Mouse (Mus musculus) liver, embryonic 14 days (tissue): ENCODE data around the gene Vmn1r180. TPM values are rescaled to one million over a fixed set of nuclear protein-coding genes. Genes with fewer than 3 reads are reported as not detected.

ENCODE experiments used
- polyA plus RNA-seq: library from polyadenylated mRNA; depleted of rRNA; stranded (reverse); fragments of >200 nt; gene quantifications from 2 replicates; pipeline ENCODE4 v1.2.3, GENCODE M21; 2012; rRNA removed

Gene Vmn1r180
- not detected in 2 replicates for polyA plus RNA-seq

DNA sequence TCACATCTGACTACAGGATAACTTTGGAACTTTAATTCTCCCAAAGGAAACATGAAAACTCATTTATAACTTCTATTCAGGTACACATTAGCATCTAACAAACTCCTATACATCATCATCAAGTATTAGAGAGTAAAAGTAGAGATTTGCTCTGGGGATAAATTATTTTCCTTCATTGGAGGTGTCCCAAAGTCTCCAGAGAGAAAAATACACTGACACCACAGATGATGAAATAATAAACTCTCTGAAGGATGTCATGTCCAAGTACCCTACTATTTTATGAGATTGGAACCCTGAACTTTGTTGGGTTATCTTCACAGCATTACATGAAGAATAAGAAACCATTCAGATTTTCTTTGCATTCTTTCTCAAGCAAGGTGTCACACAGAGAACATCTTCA is at the start of gene Vmn1r180:
Gene Vmn1r180, plus strand, starts transcription at position 301 of the 400 bp plus-strand sequence.

DNA sequence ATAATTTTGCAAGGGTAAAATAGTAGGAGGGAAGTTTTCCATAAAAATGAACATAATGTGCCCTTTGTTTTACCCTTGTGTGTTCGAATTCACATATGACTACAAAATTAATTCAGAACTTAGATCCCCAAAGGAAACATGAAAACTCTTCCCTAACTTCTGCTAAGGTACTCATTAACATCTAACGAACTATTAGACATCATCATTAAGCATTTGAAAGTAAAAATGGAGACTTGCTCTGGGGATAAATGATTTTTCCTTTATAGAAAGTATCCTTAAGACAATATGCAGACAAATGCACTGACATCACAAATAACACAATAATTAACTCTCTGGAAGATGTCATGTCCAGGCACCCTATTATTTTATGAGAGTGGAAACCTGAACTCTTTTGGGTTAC is 23.8 kb upstream of the Vmn1r180 start, which contains the start of gene Vmn1r179:
Gene Vmn1r179, plus strand, starts transcription at position 301 of the 400 bp plus-strand sequence.

DNA sequence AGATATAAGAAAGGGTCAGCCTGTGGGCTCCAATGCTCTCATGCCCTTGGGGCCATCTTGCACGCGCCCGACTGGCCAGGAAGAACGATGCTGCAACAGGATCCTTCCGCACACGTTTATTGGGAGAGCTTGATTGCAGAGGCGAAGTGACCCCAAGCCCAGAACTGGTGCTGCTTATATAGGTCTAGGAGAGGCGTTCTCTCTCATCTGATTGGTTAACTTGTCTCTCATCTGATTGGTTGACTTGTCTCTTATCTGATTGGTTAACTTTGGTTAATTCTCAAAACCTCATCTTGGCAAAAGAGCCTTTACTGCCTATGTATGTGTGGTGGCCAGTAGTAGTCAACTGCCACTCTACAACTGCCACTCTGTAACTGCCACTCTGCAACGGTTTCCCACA is 23.9 kb downstream of the Vmn1r180 start, which contains the start of gene Vmn1r181:
Gene Vmn1r181, plus strand, starts transcription at position 301 of the 400 bp plus-strand sequence.

DNA sequence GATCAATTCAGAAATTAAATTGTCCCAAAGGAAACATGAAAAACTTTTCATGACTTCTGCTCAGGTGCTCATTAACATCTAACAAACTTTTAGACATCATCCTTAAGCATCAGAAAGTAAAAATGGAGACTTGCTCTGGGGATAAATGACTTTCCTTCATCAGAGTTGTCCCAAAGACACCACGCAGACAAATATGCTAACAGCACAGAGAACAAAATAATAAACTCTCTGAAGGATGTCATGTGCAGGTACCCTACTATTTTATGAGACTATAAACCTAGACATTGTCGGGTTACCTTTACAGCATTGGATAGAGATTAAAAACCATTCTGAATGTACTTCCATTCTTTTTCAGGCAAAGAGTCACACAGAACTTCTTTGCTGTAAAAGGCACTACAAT is 51.0 kb downstream of the Vmn1r180 start, which contains the start of gene V1rd19:
Gene V1rd19, plus strand, starts transcription at position 301 of the 400 bp plus-strand sequence.

Other genes with a start within 250 kb of the Vmn1r180 start
- gene Vmn1r173, start 249.9 kb upstream of the Vmn1r180 start, polyA plus RNA-seq = not detected in 2 replicates
- gene Vmn1r174, start 198.4 kb upstream of the Vmn1r180 start, polyA plus RNA-seq = not detected in 2 replicates
- gene Vmn1r175, start 140.0 kb upstream of the Vmn1r180 start, polyA plus RNA-seq = not detected in 2 replicates
- gene Vmn1r176, start 113.3 kb upstream of the Vmn1r180 start, polyA plus RNA-seq = not detected in 2 replicates
- gene Vmn1r177, start 84.2 kb upstream of the Vmn1r180 start, polyA plus RNA-seq = not detected in 2 replicates
- gene Vmn1r178, start 58.6 kb upstream of the Vmn1r180 start, polyA plus RNA-seq = not detected in 2 replicates
- gene Vmn1r179, start 23.7 kb upstream of the Vmn1r180 start, polyA plus RNA-seq = not detected in 2 replicates
- not detected in 2 replicates for gene Vmn1r181, start 24.0 kb downstream of the Vmn1r180 start, polyA plus RNA-seq
- gene V1rd19, start 51.1 kb downstream of the Vmn1r180 start, polyA plus RNA-seq = not detected in 2 replicates
- not detected in 2 replicates for gene Vmn1r183, start 102.6 kb downstream of the Vmn1r180 start, polyA plus RNA-seq
- 8.7 and 10.0 TPM in 2 replicates for gene Zfp180, start 131.3 kb downstream of the Vmn1r180 start, polyA plus RNA-seq
- 0.37 and 0.50 TPM in 2 replicates for gene Zfp112, start 161.7 kb downstream of the Vmn1r180 start, polyA plus RNA-seq
- 2.0 and 2.1 TPM in 2 replicates for gene Zfp235, start 183.5 kb downstream of the Vmn1r180 start, polyA plus RNA-seq
- gene Zfp114, start 224.4 kb downstream of the Vmn1r180 start, polyA plus RNA-seq = 0.14 and 0.17 TPM in 2 replicates